Mouse (Mus musculus): ENCODE data around the gene Cyp19a1.

- TF ChIP-seq CTCF (IDR thresholded peaks at IDR 0.05; ENCODE audit: borderline replicate concordance, control insufficient read depth, extremely low read depth, insufficient read depth, low read length, poor library complexity) (no peak), POLR2A (IDR thresholded peaks at IDR 0.05; ENCODE audit: control insufficient read depth, extremely low read depth, insufficient read depth, low read length, poor library complexity) (no peak)
Observed at GRCm38 (mm10) chr9:54182484-54182883, 85.4 kb downstream of the Cyp19a1 start.

Data from thymus, adult 2 months (tissue).